Mouse (Mus musculus): ENCODE results near the gene Pcnx.

DNA sequence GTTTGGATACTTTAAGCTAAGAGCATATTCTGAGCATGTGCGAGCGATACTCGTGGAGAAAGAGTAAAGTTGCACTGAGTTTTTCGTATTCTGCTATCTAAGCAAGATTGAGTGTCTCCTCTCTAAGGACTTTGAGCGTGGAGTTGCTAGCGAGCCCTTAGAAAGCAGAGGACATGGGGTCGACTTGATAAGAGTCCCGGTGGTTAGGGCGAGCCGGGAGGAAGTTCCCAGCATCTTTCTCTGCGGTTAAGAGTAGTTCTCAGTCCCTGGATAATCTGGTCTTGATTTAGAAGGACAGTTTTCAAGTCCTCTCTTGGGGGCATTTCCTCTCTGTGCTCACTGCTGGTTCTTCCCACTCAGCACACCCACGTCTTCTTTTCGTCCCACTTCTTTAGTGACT, 15.3 kb upstream of the Pcnx start:
- TF ChIP-seq CHD2 (IDR thresholded peaks at IDR 0.05; ENCODE audit: low read depth, low read length) = no peak
- no peak for TF ChIP-seq HCFC1 (IDR thresholded peaks at IDR 0.05; ENCODE audit: borderline replicate concordance, insufficient read depth, low read length)
- TF ChIP-seq ZNF384 (IDR thresholded peaks at IDR 0.05; ENCODE audit: low read depth, low read length) = no peak
